Mouse (Mus musculus) CH12.LX (cell line): Measurements from ENCODE around the gene Rab5b. TPM values are rescaled to one million over a fixed set of nuclear protein-coding genes. Genes with fewer than 3 reads are reported as not detected.
A peak's percentile ranks its signal among the peaks of the same experiment; 100 is the strongest.
"Not testable (repeated sequence)": the region's sequence is repeated elsewhere in the genome, so short reads cannot be mapped to it uniquely, and the experiment has no call there.

Experiments used
- DNase-seq: peaks from one replicate; pipeline ENCODE4 v3.0.0-alpha.2; 2013; ENCODE audit errors: extremely low read depth
- H3K27ac ChIP-seq: 2 replicates; pipeline ENCODE4 v1.5.1; 2012; ENCODE audit warnings: low read depth, mild to moderate bottlenecking, control low read depth, moderate library complexity; ENCODE audit not compliant: insufficient read depth
- H3K27me3 ChIP-seq: replicated peaks from 2 replicates; pipeline ENCODE3; 2012; ENCODE audit warnings: inconsistent platforms
- H3K36me3 ChIP-seq, 2 experiments: replicated peaks in 1 of 2; 2 replicates each; pipeline versions ENCODE3 to v1.6.1; 2012; ENCODE audit warnings: inconsistent platforms in 1 of 2, low read length in 1 of 2, mild to moderate bottlenecking in 1 of 2, mixed read lengths in 1 of 2, moderate library complexity in 1 of 2; ENCODE audit not compliant: control insufficient read depth in 1 of 2, insufficient read depth in 1 of 2
- H3K4me1 ChIP-seq, 2 experiments: 2 replicates each; pipeline ENCODE4 v1.6.1; 2012; ENCODE audit warnings: inconsistent platforms in 1 of 2, moderate library complexity in 1 of 2; ENCODE audit not compliant: insufficient read depth in 2 of 2, control insufficient read depth in 1 of 2
- H3K4me2 ChIP-seq: 2 replicates; pipeline ENCODE4 v1.6.1; 2012; ENCODE audit warnings: low read depth, mild to moderate bottlenecking, control low read depth; ENCODE audit not compliant: poor library complexity, insufficient read depth, severe bottlenecking
- H3K4me3 ChIP-seq, 3 experiments: fragments of 150-350 bp in 1 of 3; sonication (generic) in 1 of 3; replicated peaks in 1 of 3; 2 replicates each; pipeline versions ENCODE3 to v1.5.1; 2011 to 2012; ENCODE audit warnings: low read depth in 2 of 3, low read length in 2 of 3, mild to moderate bottlenecking in 2 of 3, moderate library complexity in 2 of 3, control low read depth in 1 of 3, improper control_type of control experiment in 1 of 3, inconsistent platforms in 1 of 3, mixed read lengths in 1 of 3; ENCODE audit not compliant: poor library complexity in 1 of 3
- H3K79me2 ChIP-seq: replicated peaks from 2 replicates; pipeline ENCODE4 v1.6.1; 2012; ENCODE audit warnings: mild to moderate bottlenecking, moderate library complexity; ENCODE audit not compliant: control insufficient read depth, poor library complexity, insufficient read depth, severe bottlenecking; ENCODE audit errors: extremely low read depth
- H3K9ac ChIP-seq: 2 replicates; pipeline ENCODE4 v1.6.1; 2012; ENCODE audit warnings: low read depth, mild to moderate bottlenecking, control low read depth, moderate library complexity; ENCODE audit not compliant: insufficient read depth
- H3K9me3 ChIP-seq: replicated peaks from 2 replicates; pipeline ENCODE3; 2012; ENCODE audit warnings: low read length, inconsistent platforms, mixed read lengths
- HCFC1 ChIP-seq: IDR thresholded peaks from 2 replicates; pipeline ENCODE4 v1.6.1; 2012; ENCODE audit warnings: low read depth, mild to moderate bottlenecking, inconsistent platforms, low read length, improper control_type of control experiment
- MAZ ChIP-seq: IDR thresholded peaks from 2 replicates; pipeline ENCODE4 v1.6.1; 2012; ENCODE audit warnings: low read depth, mild to moderate bottlenecking, inconsistent platforms, low read length, improper control_type of control experiment, moderate library complexity
- PAX5 ChIP-seq: IDR thresholded peaks from 2 replicates; pipeline ENCODE4 v1.6.1; 2012; ENCODE audit warnings: low read length, inconsistent platforms, mixed read lengths
- POLR2AphosphoS2 ChIP-seq: IDR thresholded peaks from 2 replicates; pipeline ENCODE4 v1.6.1; 2011; ENCODE audit warnings: low read depth, low read length, improper control_type of control experiment
- SIN3A ChIP-seq: IDR thresholded peaks from 2 replicates; pipeline ENCODE4 v1.6.1; 2012; ENCODE audit warnings: low read length, improper control_type of control experiment, inconsistent platforms
- TBP ChIP-seq: conservative IDR thresholded peaks from 2 replicates; pipeline ENCODE4 v1.6.1; 2011; ENCODE audit warnings: low read depth, low read length, improper control_type of control experiment
- UBTF ChIP-seq: IDR thresholded peaks from 2 replicates; pipeline ENCODE4 v1.6.1; 2012; ENCODE audit warnings: low read depth, mild to moderate bottlenecking, inconsistent platforms, low read length, improper control_type of control experiment, moderate library complexity
- USF2 ChIP-seq: conservative IDR thresholded peaks from 2 replicates; pipeline ENCODE4 v1.6.1; 2011; ENCODE audit warnings: low read depth, low read length, improper control_type of control experiment
- ZMIZ1 ChIP-seq: IDR thresholded peaks from 2 replicates; pipeline ENCODE4 v1.6.1; 2012; ENCODE audit warnings: low read depth, mild to moderate bottlenecking, inconsistent platforms, low read length, improper control_type of control experiment
- dilution Hi-C: fragments of 300-500 bp; cut with MboI; formaldehyde crosslinking; loops from 2 replicates; pipeline ENCODE4 v1.14.3; 2020; ENCODE audit warnings: low sequenced_read_pairs; ENCODE audit not compliant: extremely low pct_unique_long_range_greater_than_20kb, extremely low pct_ligation_motif_present
- in situ Hi-C: fragments of 300-500 bp; cut with MboI; formaldehyde crosslinking; loops from 3 replicates; pipeline ENCODE4 v1.14.3; 2019; ENCODE audit warnings: low sequenced_read_pairs, low pct_ligation_motif_present, low pct_unique_long_range_greater_than_20kb, mixed read lengths
- polyA plus RNA-seq: library from polyadenylated mRNA; unstranded; fragments of >175 nt; gene quantifications from 2 replicates; pipeline ENCODE4 v1.2.1, GENCODE M21; 2012; ENCODE audit warnings: low read depth; ENCODE audit not compliant: insufficient read length
- total RNA-seq, 2 experiments: library from RNA; depleted of rRNA; stranded (reverse); fragments of 300-350 nt in 1 of 2; fragments of >200 nt in 1 of 2; gene quantifications; 2 replicates each; pipeline ENCODE4 v1.2.3; 2012 to 2014

Gene Rab5b
- total and polyA plus RNA-seq, 3 experiments = 20.4 to 34.4 (median 27.4) TPM

DNA sequence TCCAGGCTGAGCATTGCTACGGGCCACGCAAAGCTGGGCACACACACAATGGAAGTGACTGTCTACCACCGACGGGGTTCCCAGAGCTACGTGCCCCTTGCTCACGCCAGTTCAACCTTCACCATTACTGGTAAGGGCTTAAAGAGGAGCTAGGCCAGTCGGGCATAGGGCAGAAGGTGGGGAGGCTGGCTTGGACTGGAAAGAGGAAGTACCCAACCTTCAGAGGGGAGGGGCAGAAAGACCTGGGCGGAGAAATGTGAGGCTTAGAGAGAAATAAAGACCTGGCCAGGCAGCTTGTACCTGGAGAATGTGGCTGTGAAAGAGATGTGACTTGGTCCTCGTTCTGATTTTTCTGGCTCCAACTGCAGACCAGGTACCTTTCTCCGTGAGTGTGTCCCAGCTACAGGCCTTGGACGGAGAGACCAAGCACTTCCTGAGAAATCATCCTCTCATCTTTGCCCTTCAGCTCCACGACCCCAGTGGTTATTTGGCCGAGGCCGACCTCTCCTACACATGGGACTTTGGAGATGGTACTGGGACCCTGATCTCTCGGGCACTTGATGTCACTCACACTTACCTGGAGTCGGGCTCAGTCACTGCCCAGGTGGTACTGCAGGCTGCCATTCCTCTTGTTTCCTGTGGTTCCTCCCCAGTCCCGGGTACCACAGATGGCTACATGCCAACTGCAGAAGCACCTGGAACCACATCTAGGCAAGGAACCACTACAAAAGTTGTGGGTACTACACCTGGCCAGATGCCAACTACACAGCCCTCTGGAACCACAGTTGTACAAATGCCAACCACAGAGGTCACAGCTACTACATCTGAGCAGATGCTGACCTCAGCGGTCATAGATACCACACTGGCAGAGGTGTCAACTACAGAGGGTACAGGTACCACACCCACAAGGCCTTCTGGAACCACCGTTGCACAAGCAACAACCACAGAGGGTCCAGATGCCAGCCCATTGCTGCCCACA is 19.8 kb upstream of the Rab5b start (continued):
- TF ChIP-seq ZMIZ1 (peak; percentile 56), USF2 (no peak), UBTF (no peak), POLR2AphosphoS2 (no peak; the same call in 1 of the 2 replicates), MAZ (peak; percentile 60; the same call in 1 of the 2 replicates), HCFC1 (0 out of 2 replicates have a peak, but pooled peaks have one; percentile 26), PAX5 (no peak), SIN3A (peak; percentile 66; the same call in 1 of the 2 replicates)

GRCm38 (mm10) chr10:128711318-128711717 is 15.3 kb upstream of the Rab5b start:
- in situ Hi-C loops, H3K79me2 ChIP-seq, H3K4me3 ChIP-seq, H3K27ac ChIP-seq, H3K36me3 ChIP-seq, H3K27me3 ChIP-seq, DNase-seq, H3K9ac ChIP-seq, dilution Hi-C loops, H3K4me2 ChIP-seq, H3K9me3 ChIP-seq: not testable (repeated sequence)
- H3K4me1 ChIP-seq = peaks cover 13 to 30% of the 10 kb centered on the region in 2 experiments

DNA sequence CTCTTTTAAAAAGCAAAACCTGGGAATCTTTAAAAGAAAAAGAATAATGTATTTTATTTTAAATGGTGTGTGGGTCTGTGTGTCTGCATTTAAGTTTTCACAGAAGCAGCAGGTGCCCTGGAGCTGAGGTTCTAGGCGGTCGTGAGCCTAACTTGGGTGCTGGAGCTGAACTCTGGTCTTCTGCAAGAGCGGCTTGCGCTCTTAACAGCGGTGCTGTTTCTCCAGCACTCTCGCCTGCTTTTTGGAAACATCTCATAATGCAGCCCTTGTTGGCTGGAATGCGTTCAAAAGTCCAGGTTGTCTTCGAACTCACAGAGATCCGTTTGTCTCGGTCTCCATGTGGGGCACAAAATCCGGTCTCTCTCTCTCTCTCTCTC is 9.2 kb upstream of the Rab5b start:
- H3K27ac ChIP-seq = no peak overlapping the region
- H3K4me2 ChIP-seq = peak overlapping the region; percentile 91
- peaks cover 22% of the 10 kb centered on the region for H3K79me2 ChIP-seq
- H3K36me3 ChIP-seq = peaks cover 21 to 27% of the 10 kb centered on the region in 2 experiments
- peak overlapping the region; percentile 40 to 80 (median 45) for H3K4me3 ChIP-seq
- TF ChIP-seq MAZ (no peak), TBP (no peak)
- H3K9me3 ChIP-seq = no peaks in the 10 kb centered on the region
- H3K4me1 ChIP-seq = peaks cover 3 to 40% of the 10 kb centered on the region in 2 experiments; a peak in 3 of 4 replicates
- H3K9ac ChIP-seq = peak overlapping the region; percentile 86
- dilution Hi-C loops = no loop called here
- H3K27me3 ChIP-seq = no peaks in the 10 kb centered on the region
- in situ Hi-C loops = no loop called here
- no peak for DNase-seq
